Mouse (Mus musculus) midbrain, embryonic 12.5 days (tissue): ENCODE measurements at regions not wholly inside any gene's neighbourhood (a gene's known extent, or its start where the extent isn't known, plus 50 kb on each side); places are given as distances from the start of the nearest gene placed in this dataset.

Source experiments
- ATAC-seq: fragments of 200-750 bp; cut with Nextera tagmentation; 2 replicates; pipeline ENCODE4 v1.8.0; 2017; ENCODE audit warnings: low read depth, moderate TSS enrichment, moderate library complexity; ENCODE audit not compliant: low FRiP score
- H3K27ac ChIP-seq: fragments of 300-500 bp; sonication (generic); replicated peaks from 2 replicates; pipeline ENCODE4 v1.5.1; 2016; ENCODE audit warnings: mild to moderate bottlenecking
- H3K27me3 ChIP-seq: fragments of 300-500 bp; sonication (generic); 2 replicates; pipeline ENCODE4 v1.6.1; 2016; ENCODE audit warnings: mild to moderate bottlenecking
- H3K36me3 ChIP-seq: fragments of 300-500 bp; sonication (generic); 2 replicates; pipeline ENCODE4 v1.6.1; 2016
- H3K4me1 ChIP-seq: fragments of 300-500 bp; sonication (generic); 2 replicates; pipeline ENCODE4 v1.6.1; 2016
- H3K4me2 ChIP-seq: fragments of 300-500 bp; sonication (generic); replicated peaks from 2 replicates; pipeline ENCODE4 v1.6.1; 2016; ENCODE audit warnings: mild to moderate bottlenecking, moderate library complexity
- H3K4me3 ChIP-seq: fragments of 300-500 bp; sonication (generic); 2 replicates; pipeline ENCODE4 v1.5.1; 2016; ENCODE audit warnings: mild to moderate bottlenecking
- H3K9ac ChIP-seq: fragments of 300-500 bp; sonication (generic); replicated peaks from 2 replicates; pipeline ENCODE4 v1.6.1; 2016; ENCODE audit warnings: mild to moderate bottlenecking, moderate library complexity
- H3K9me3 ChIP-seq: fragments of 300-500 bp; sonication (generic); 2 replicates; pipeline ENCODE4 v1.6.1; 2016; ENCODE audit warnings: mild to moderate bottlenecking
- WGBS: fragments of 180-500 bp; shearing (Covaris S2); methylation state at CpG from one replicate; pipeline ENCODE4 v1.1.7; 2016; 5-methylcytosine and 5-hydroxymethylcytosine counted together

- Histone ChIP-seq H3K27ac (no peak overlapping the region), H3K9ac (no peak overlapping the region), H3K36me3 (no peaks in the 10 kb centered on the region), H3K4me3 (no peak overlapping the region), H3K27me3 (no peaks in the 10 kb centered on the region), H3K4me1 (no peaks in the 10 kb centered on the region), H3K4me2 (no peak overlapping the region), H3K9me3 (no peaks in the 10 kb centered on the region)
- 85% methylated on average over 4 of the region's 4 CpGs for WGBS
- no peak for ATAC-seq
Observed at GRCm38 (mm10) chr15:21988676-21989075, 560.1 kb upstream of the Cdh18 start.

GRCm38 (mm10) chr15:21993309-21993708 is 555.5 kb upstream of the Cdh18 start:
- WGBS, result 90% methylated on average over 2 of the region's 2 CpGs
- ATAC-seq, result no peak; the same call in 1 of the 2 replicates

GRCm38 (mm10) chr15:21995121-21995826 is 553.5 kb upstream of the Cdh18 start:
- Histone ChIP-seq H3K4me3 (no peak overlapping the region), H3K4me1 (no peaks in the 10 kb centered on the region), H3K27me3 (no peaks in the 10 kb centered on the region), H3K36me3 (no peaks in the 10 kb centered on the region), H3K4me2 (no peak overlapping the region), H3K9me3 (no peaks in the 10 kb centered on the region), H3K27ac (no peak overlapping the region), H3K9ac (no peak overlapping the region)
- WGBS, result 60% methylated on average over 3 of the region's 3 CpGs
- ATAC-seq, result no peak

More at GRCm38 (mm10) chr15:21993309-21993708, 555.5 kb upstream of the Cdh18 start:
- no peak overlapping the region for H3K9ac ChIP-seq
- no peak overlapping the region for H3K4me3 ChIP-seq
- H3K9me3 ChIP-seq, result no peaks in the 10 kb centered on the region
- H3K4me2 ChIP-seq, result no peak overlapping the region
- H3K36me3 ChIP-seq, result no peaks in the 10 kb centered on the region
- H3K4me1 ChIP-seq, result no peaks in the 10 kb centered on the region
- H3K27me3 ChIP-seq, result no peaks in the 10 kb centered on the region
- no peak overlapping the region for H3K27ac ChIP-seq

- WGBS, result 70% methylated on average over 2 of the region's 2 CpGs
- ATAC-seq, result peak; percentile 38; the same call in 1 of the 2 replicates
- H3K9ac ChIP-seq, result no peak overlapping the region
- no peaks in the 10 kb centered on the region for H3K36me3 ChIP-seq
- no peak overlapping the region for H3K4me3 ChIP-seq
- no peaks in the 10 kb centered on the region for H3K4me1 ChIP-seq
- H3K4me2 ChIP-seq, result no peak overlapping the region
- no peaks in the 10 kb centered on the region for H3K27me3 ChIP-seq
- no peaks in the 10 kb centered on the region for H3K9me3 ChIP-seq
- no peak overlapping the region for H3K27ac ChIP-seq
Observed at GRCm38 (mm10) chr15:22019977-22020376, 528.8 kb upstream of the Cdh18 start.

GRCm38 (mm10) chr15:22030215-22030614 is 518.6 kb upstream of the Cdh18 start:
- H3K9me3 ChIP-seq, result no peaks in the 10 kb centered on the region
- no peak overlapping the region for H3K27ac ChIP-seq
- H3K4me1 ChIP-seq, result no peaks in the 10 kb centered on the region
- no peaks in the 10 kb centered on the region for H3K36me3 ChIP-seq
- H3K4me3 ChIP-seq, result no peak overlapping the region
- WGBS, result 70% methylated on average over 3 of the region's 3 CpGs
- H3K4me2 ChIP-seq, result no peak overlapping the region
- H3K9ac ChIP-seq, result no peak overlapping the region
- no peak for ATAC-seq
- H3K27me3 ChIP-seq, result no peaks in the 10 kb centered on the region

- no peaks in the 10 kb centered on the region for H3K36me3 ChIP-seq
- H3K9me3 ChIP-seq, result no peaks in the 10 kb centered on the region
- H3K27ac ChIP-seq, result no peak overlapping the region
- H3K4me1 ChIP-seq, result no peaks in the 10 kb centered on the region
- H3K4me3 ChIP-seq, result no peak overlapping the region
- no peaks in the 10 kb centered on the region for H3K27me3 ChIP-seq
- no peak for ATAC-seq
- no peak overlapping the region for H3K9ac ChIP-seq
- H3K4me2 ChIP-seq, result no peak overlapping the region
Observed at GRCm38 (mm10) chr15:22046423-22046822, 502.4 kb upstream of the Cdh18 start.

GRCm38 (mm10) chr15:22046877-22047478 is 501.8 kb upstream of the Cdh18 start:
- Histone ChIP-seq H3K4me2 (no peak overlapping the region), H3K9me3 (no peaks in the 10 kb centered on the region), H3K27ac (no peak overlapping the region), H3K9ac (no peak overlapping the region), H3K4me3 (no peak overlapping the region), H3K4me1 (no peaks in the 10 kb centered on the region), H3K36me3 (no peaks in the 10 kb centered on the region), H3K27me3 (no peaks in the 10 kb centered on the region)
- ATAC-seq, result no peak
- 83% methylated on average over 4 of the region's 4 CpGs for WGBS

- 70% methylated on average over 3 of the region's 3 CpGs for WGBS
- H3K4me1 ChIP-seq, result no peaks in the 10 kb centered on the region
- H3K4me3 ChIP-seq, result no peak overlapping the region
- H3K9ac ChIP-seq, result no peak overlapping the region
- H3K36me3 ChIP-seq, result no peaks in the 10 kb centered on the region
- no peak for ATAC-seq
- H3K4me2 ChIP-seq, result no peak overlapping the region
- no peaks in the 10 kb centered on the region for H3K9me3 ChIP-seq
- H3K27me3 ChIP-seq, result no peaks in the 10 kb centered on the region
- H3K27ac ChIP-seq, result no peak overlapping the region
Observed at GRCm38 (mm10) chr15:22086856-22087255, 462.0 kb upstream of the Cdh18 start.

- 94% methylated on average over 1 of the region's 1 CpGs for WGBS
- no peak overlapping the region for H3K9ac ChIP-seq
- no peak for ATAC-seq
- no peak overlapping the region for H3K4me3 ChIP-seq
- no peaks in the 10 kb centered on the region for H3K4me1 ChIP-seq
- H3K36me3 ChIP-seq, result no peaks in the 10 kb centered on the region
- no peaks in the 10 kb centered on the region for H3K27me3 ChIP-seq
- H3K4me2 ChIP-seq, result no peak overlapping the region
- H3K27ac ChIP-seq, result no peak overlapping the region
- H3K9me3 ChIP-seq, result no peaks in the 10 kb centered on the region
Observed at GRCm38 (mm10) chr15:22121746-22122145, 427.1 kb upstream of the Cdh18 start.

- Histone ChIP-seq H3K27me3 (no peaks in the 10 kb centered on the region), H3K4me2 (no peak overlapping the region), H3K36me3 (no peaks in the 10 kb centered on the region), H3K9ac (no peak overlapping the region), H3K4me1 (no peaks in the 10 kb centered on the region), H3K4me3 (no peak overlapping the region), H3K27ac (no peak overlapping the region), H3K9me3 (no peaks in the 10 kb centered on the region)
- peak; percentile 49; the same call in 1 of the 2 replicates for ATAC-seq
- WGBS, result 60% methylated on average over 4 of the region's 4 CpGs
Observed at GRCm38 (mm10) chr15:22151894-22152494, 396.8 kb upstream of the Cdh18 start.

GRCm38 (mm10) chr15:22152678-22153077 is 396.1 kb upstream of the Cdh18 start:
- Histone ChIP-seq H3K9me3 (no peaks in the 10 kb centered on the region), H3K4me2 (no peak overlapping the region), H3K4me3 (no peak overlapping the region), H3K9ac (no peak overlapping the region), H3K36me3 (no peaks in the 10 kb centered on the region), H3K27me3 (no peaks in the 10 kb centered on the region), H3K27ac (no peak overlapping the region), H3K4me1 (no peaks in the 10 kb centered on the region)
- peak; percentile 58 for ATAC-seq
- WGBS, result 23% methylated on average over 1 of the region's 1 CpGs

- 78% methylated on average over 5 of the region's 5 CpGs for WGBS
- no peak overlapping the region for H3K4me2 ChIP-seq
- no peaks in the 10 kb centered on the region for H3K36me3 ChIP-seq
- H3K4me1 ChIP-seq, result no peaks in the 10 kb centered on the region
- no peak for ATAC-seq
- H3K27ac ChIP-seq, result no peak overlapping the region
- no peaks in the 10 kb centered on the region for H3K27me3 ChIP-seq
- no peak overlapping the region for H3K9ac ChIP-seq
- peaks cover 7% of the 10 kb centered on the region; the same call in 1 of the 2 replicates for H3K9me3 ChIP-seq
- H3K4me3 ChIP-seq, result no peak overlapping the region
Observed at GRCm38 (mm10) chr15:22170302-22170701, 378.5 kb upstream of the Cdh18 start.
